Mouse (Mus musculus): ENCODE results near the gene Uba7. TPM values are rescaled to one million over a fixed set of nuclear protein-coding genes. Genes with fewer than 3 reads are reported as not detected.

Uba7 gene
- total and polyA plus RNA-seq, 2 experiments from 2014 or later, result 1.9 to 5.0 TPM

GRCm38 (mm10) chr9:107957141-107957540, 18.2 kb upstream of the Uba7 start:
- 16% methylated on average over 6 of the region's 6 CpGs for WGBS
- Histone ChIP-seq H3K4me3 (ENCODE audit: low read depth, low read length) (no peak overlapping the region), H3K27ac (ENCODE audit: low read depth, low read length) (peak overlapping the region; percentile 38; the same call in 1 of the 2 replicates)

GRCm38 (mm10) chr9:107959896-107960295, 15.4 kb upstream of the Uba7 start:
- no peak for TF ChIP-seq CTCF (IDR thresholded peaks at IDR 0.05)
- ATAC-seq (ENCODE audit: low FRiP score) (no peak; the same call in 1 of the 2 replicates), DNase-seq (ENCODE audit: low spot score) (no peak)
- Histone ChIP-seq H3K27ac (ENCODE audit: low read depth, low read length) (peak overlapping the region; percentile 91), H3K4me1 (ENCODE audit: insufficient read depth, low read length) (peaks cover 20% of the 10 kb centered on the region), H3K36me3 (ENCODE audit: insufficient read depth, low read length) (no peaks in the 10 kb centered on the region; the same call in 1 of the 2 replicates), H3K27me3 (ENCODE audit: insufficient read depth, low read length) (no peaks in the 10 kb centered on the region), H3K9me3 (ENCODE audit: low read length) (no peaks in the 10 kb centered on the region), H3K9ac (replicated peaks; ENCODE audit: low read length, poor library complexity, severe bottlenecking) (peak overlapping the region; percentile 33; the same call in 1 of the 2 replicates), H3K4me3 (ENCODE audit: low read depth, low read length) (no peak overlapping the region), H3K4me2 (ENCODE audit: low read depth, low read length, poor library complexity, severe bottlenecking) (no peak overlapping the region)
- WGBS, result 39% methylated on average over 6 of the region's 6 CpGs

More at GRCm38 (mm10) chr9:107957141-107957540, 18.2 kb upstream of the Uba7 start:
- TF ChIP-seq CTCF (IDR thresholded peaks at IDR 0.05), result no peak
- no peak overlapping the region for H3K9ac ChIP-seq (replicated peaks; ENCODE audit: low read length, poor library complexity, severe bottlenecking)
- no peaks in the 10 kb centered on the region for H3K9me3 ChIP-seq (ENCODE audit: low read length)
- no peak overlapping the region for H3K4me2 ChIP-seq (ENCODE audit: low read depth, low read length, poor library complexity, severe bottlenecking)
- ATAC-seq (ENCODE audit: low FRiP score), result no peak
- no peaks in the 10 kb centered on the region; the same call in 1 of the 2 replicates for H3K36me3 ChIP-seq (ENCODE audit: insufficient read depth, low read length)
- peaks cover 16% of the 10 kb centered on the region for H3K4me1 ChIP-seq (ENCODE audit: insufficient read depth, low read length)
- DNase-seq (ENCODE audit: low spot score), result no peak
- no peaks in the 10 kb centered on the region for H3K27me3 ChIP-seq (ENCODE audit: insufficient read depth, low read length)

- H3K9ac ChIP-seq (replicated peaks; ENCODE audit: low read length, poor library complexity, severe bottlenecking), result no peak overlapping the region
- H3K27ac ChIP-seq (ENCODE audit: low read depth, low read length), result peak overlapping the region; percentile 91
- ATAC-seq (ENCODE audit: low FRiP score) (no peak), DNase-seq (ENCODE audit: low spot score) (peak; percentile 28)
- H3K4me1 ChIP-seq (ENCODE audit: insufficient read depth, low read length), result peaks cover 20% of the 10 kb centered on the region
- no peak overlapping the region for H3K4me3 ChIP-seq (ENCODE audit: low read depth, low read length)
- no peaks in the 10 kb centered on the region for H3K9me3 ChIP-seq (ENCODE audit: low read length)
- 71% methylated on average over 4 of the region's 4 CpGs for WGBS
- peak; percentile 56 for TF ChIP-seq CTCF (IDR thresholded peaks at IDR 0.05)
- H3K4me2 ChIP-seq (ENCODE audit: low read depth, low read length, poor library complexity, severe bottlenecking), result peak overlapping the region; percentile 38; the same call in 1 of the 2 replicates
- H3K27me3 ChIP-seq (ENCODE audit: insufficient read depth, low read length), result no peaks in the 10 kb centered on the region
- no peaks in the 10 kb centered on the region; the same call in 1 of the 2 replicates for H3K36me3 ChIP-seq (ENCODE audit: insufficient read depth, low read length)
Measured at GRCm38 (mm10) chr9:107960928-107961327, 14.4 kb upstream of the Uba7 start.

- DNase-seq (ENCODE audit: low spot score), result peak; percentile 85
- Histone ChIP-seq H3K4me3 (ENCODE audit: low read depth, low read length) (no peak overlapping the region), H3K9me3 (ENCODE audit: low read length) (no peaks in the 10 kb centered on the region), H3K4me2 (ENCODE audit: low read depth, low read length, poor library complexity, severe bottlenecking) (peak overlapping the region; percentile 38), H3K9ac (replicated peaks; ENCODE audit: low read length, poor library complexity, severe bottlenecking) (no peak overlapping the region), H3K4me1 (ENCODE audit: insufficient read depth, low read length) (peaks cover 20% of the 10 kb centered on the region), H3K27me3 (ENCODE audit: insufficient read depth, low read length) (no peaks in the 10 kb centered on the region), H3K27ac (ENCODE audit: low read depth, low read length) (peak overlapping the region; percentile 91), H3K36me3 (ENCODE audit: insufficient read depth, low read length) (no peaks in the 10 kb centered on the region; the same call in 1 of the 2 replicates)
- peak; percentile 68 for ATAC-seq (ENCODE audit: low FRiP score)
- WGBS, result 53% methylated on average over 10 of the region's 10 CpGs
- no peak for TF ChIP-seq CTCF (IDR thresholded peaks at IDR 0.05)
Measured at GRCm38 (mm10) chr9:107961351-107961762, 13.9 kb upstream of the Uba7 start.

- Histone ChIP-seq H3K4me3 (ENCODE audit: low read depth, low read length) (no peak overlapping the region), H3K9ac (replicated peaks; ENCODE audit: low read length, poor library complexity, severe bottlenecking) (peak overlapping the region; percentile 8; the same call in 1 of the 2 replicates), H3K4me2 (ENCODE audit: low read depth, low read length, poor library complexity, severe bottlenecking) (peak overlapping the region; percentile 38), H3K27ac (ENCODE audit: low read depth, low read length) (peak overlapping the region; percentile 91), H3K9me3 (ENCODE audit: low read length) (no peaks in the 10 kb centered on the region), H3K4me1 (ENCODE audit: insufficient read depth, low read length) (peaks cover 20% of the 10 kb centered on the region), H3K27me3 (ENCODE audit: insufficient read depth, low read length) (no peaks in the 10 kb centered on the region), H3K36me3 (ENCODE audit: insufficient read depth, low read length) (no peaks in the 10 kb centered on the region; the same call in 1 of the 2 replicates)
- WGBS, result 34% methylated on average over 5 of the region's 5 CpGs
- DNase-seq (ENCODE audit: low spot score), result peak; percentile 62
- peak; percentile 61; the same call in 1 of the 2 replicates for ATAC-seq (ENCODE audit: low FRiP score)
- TF ChIP-seq CTCF (IDR thresholded peaks at IDR 0.05), result peak; percentile 78
Measured at GRCm38 (mm10) chr9:107961881-107962280, 13.4 kb upstream of the Uba7 start.

GRCm38 (mm10) chr9:107962916-107963315, 12.4 kb upstream of the Uba7 start:
- ATAC-seq (ENCODE audit: low FRiP score) (no peak), DNase-seq (ENCODE audit: low spot score) (no peak)
- Histone ChIP-seq H3K27me3 (ENCODE audit: insufficient read depth, low read length) (no peaks in the 10 kb centered on the region), H3K4me2 (ENCODE audit: low read depth, low read length, poor library complexity, severe bottlenecking) (no peak overlapping the region), H3K9ac (replicated peaks; ENCODE audit: low read length, poor library complexity, severe bottlenecking) (no peak overlapping the region), H3K27ac (ENCODE audit: low read depth, low read length) (no peak overlapping the region), H3K9me3 (ENCODE audit: low read length) (no peaks in the 10 kb centered on the region), H3K4me1 (ENCODE audit: insufficient read depth, low read length) (peaks cover 20% of the 10 kb centered on the region), H3K4me3 (ENCODE audit: low read depth, low read length) (no peak overlapping the region), H3K36me3 (ENCODE audit: insufficient read depth, low read length) (no peaks in the 10 kb centered on the region; the same call in 1 of the 2 replicates)
- TF ChIP-seq CTCF (IDR thresholded peaks at IDR 0.05), result no peak
- WGBS, result 92% methylated on average over 9 of the region's 9 CpGs

All from midbrain, postnatal 0 days (tissue).